Mouse (Mus musculus) stomach, postnatal 0 days (tissue): ENCODE data around the gene Stk35.

Experiments used
- CTCF ChIP-seq: IDR thresholded peaks from 2 replicates; pipeline ENCODE4 v1.5.1; 2016; ENCODE audit warnings: antibody characterized with exemption, low read depth, mild to moderate bottlenecking, moderate library complexity
- EP300 ChIP-seq: optimal IDR thresholded peaks from 2 replicates; pipeline ENCODE3; 2016; ENCODE audit warnings: antibody characterized with exemption

GRCm38 (mm10) chr2:129826141-129826540, 25.8 kb downstream of the Stk35 start:
- TF ChIP-seq EP300, result no peak
- TF ChIP-seq CTCF, result no peak
